Mouse (Mus musculus) intestine, embryonic 15.5 days (tissue): ENCODE measurements around the gene Serinc4. TPM values are rescaled to one million over a fixed set of nuclear protein-coding genes. Genes with fewer than 3 reads are reported as not detected.

Source experiments
- ATAC-seq: fragments of 200-750 bp; cut with Nextera tagmentation; 2 replicates; pipeline ENCODE4 v1.8.0; 2017; ENCODE audit warnings: moderate TSS enrichment, moderate library complexity
- H3K27ac ChIP-seq: fragments of 300-500 bp; sonication (generic); 2 replicates; pipeline ENCODE4 v1.5.1; 2015; ENCODE audit warnings: mild to moderate bottlenecking, inconsistent platforms
- H3K27me3 ChIP-seq: fragments of 300-500 bp; sonication (generic); replicated peaks from 2 replicates; pipeline ENCODE4 v1.6.1; 2015; ENCODE audit warnings: inconsistent platforms
- H3K36me3 ChIP-seq: fragments of 300-500 bp; sonication (generic); 2 replicates; pipeline ENCODE4 v1.6.1; 2015; ENCODE audit warnings: inconsistent platforms
- H3K4me1 ChIP-seq: fragments of 300-500 bp; sonication (generic); replicated peaks from 2 replicates; pipeline ENCODE4 v1.6.1; 2015; ENCODE audit warnings: inconsistent platforms
- H3K4me2 ChIP-seq: fragments of 300-500 bp; sonication (generic); replicated peaks from 2 replicates; pipeline ENCODE4 v1.6.1; 2015; ENCODE audit warnings: mild to moderate bottlenecking, inconsistent platforms
- H3K4me3 ChIP-seq: fragments of 300-500 bp; sonication (generic); replicated peaks from 2 replicates; pipeline ENCODE4 v1.5.1; 2015; ENCODE audit warnings: inconsistent platforms
- H3K9ac ChIP-seq: fragments of 300-500 bp; sonication (generic); 2 replicates; pipeline ENCODE4 v1.6.1; 2015; ENCODE audit warnings: inconsistent platforms
- H3K9me3 ChIP-seq: fragments of 300-500 bp; sonication (generic); 2 replicates; pipeline ENCODE4 v1.6.1; 2016; ENCODE audit warnings: inconsistent platforms
- WGBS: fragments of 180-500 bp; shearing (Covaris S2); methylation state at CpG from one replicate; pipeline ENCODE4 v1.1.7; 2015; 5-methylcytosine and 5-hydroxymethylcytosine counted together
- polyA plus RNA-seq: library from polyadenylated mRNA; unstranded; fragments of >200 nt; fragmentation: Nextera tagmentation; extraction: Ambion mirVana; gene quantifications from 2 replicates; pipeline ENCODE4 v1.2.1, GENCODE M21; 2015

The Serinc4 gene
- polyA plus RNA-seq, 1 experiment from 2014 or later, result 0.30 TPM

GRCm38 (mm10) chr2:121460071-121460470, 3.5 kb upstream of the Serinc4 start:
- H3K4me2 ChIP-seq, result no peak overlapping the region
- ATAC-seq, result no peak
- H3K27me3 ChIP-seq, result no peaks in the 10 kb centered on the region
- no peaks in the 10 kb centered on the region for H3K9me3 ChIP-seq
- no peak overlapping the region for H3K27ac ChIP-seq
- H3K36me3 ChIP-seq, result no peaks in the 10 kb centered on the region
- no peak overlapping the region for H3K4me3 ChIP-seq
- no peak overlapping the region for H3K9ac ChIP-seq
- 0 out of 2 replicates have a peak, but pooled peaks cover 7% of the 10 kb centered on the region for H3K4me1 ChIP-seq
- WGBS, result 55% methylated on average over 2 of the region's 2 CpGs

- Histone ChIP-seq H3K4me1 (peaks cover 14% of the 10 kb centered on the region; the same call in 1 of the 2 replicates), H3K9me3 (no peaks in the 10 kb centered on the region), H3K36me3 (peaks cover 9% of the 10 kb centered on the region), H3K27me3 (no peaks in the 10 kb centered on the region), H3K4me3 (no peak overlapping the region), H3K27ac (no peak overlapping the region), H3K9ac (no peak overlapping the region), H3K4me2 (no peak overlapping the region)
- 78% methylated on average over 5 of the region's 5 CpGs for WGBS
- ATAC-seq, result no peak
These were observed 1.0 kb downstream of the Serinc4 start for GRCm38 (mm10) chr2:121455534-121455933.

- no peak overlapping the region for H3K9ac ChIP-seq
- WGBS, result 78% methylated on average over 6 of the region's 6 CpGs
These were observed 2.7 kb downstream of the Serinc4 start for GRCm38 (mm10) chr2:121453917-121454316.

GRCm38 (mm10) chr2:121452990-121453389, 3.6 kb downstream of the Serinc4 start, which contains the start of gene Hypk:
TSS of gene Hypk (plus strand) at chr2:121453290.
- no peak for ATAC-seq
- no peak within 1 kb of the TSS for H3K9ac ChIP-seq
- WGBS, result 60% methylated on average over 4 of the region's 4 CpGs

More at GRCm38 (mm10) chr2:121453917-121454316, 2.7 kb downstream of the Serinc4 start:
- Histone ChIP-seq H3K4me2 (no peak overlapping the region), H3K36me3 (peaks cover 9% of the 10 kb centered on the region), H3K27me3 (no peaks in the 10 kb centered on the region), H3K9me3 (no peaks in the 10 kb centered on the region), H3K4me3 (no peak overlapping the region), H3K4me1 (peaks cover 14% of the 10 kb centered on the region; the same call in 1 of the 2 replicates), H3K27ac (no peak overlapping the region)
- ATAC-seq, result no peak

GRCm38 (mm10) chr2:121452361-121452760, 4.2 kb downstream of the Serinc4 start:
- no peaks in the 10 kb centered on the region for H3K27me3 ChIP-seq
- H3K36me3 ChIP-seq, result peaks cover 9% of the 10 kb centered on the region
- H3K4me1 ChIP-seq, result peaks cover 12% of the 10 kb centered on the region; the same call in 1 of the 2 replicates
- no peak for ATAC-seq
- H3K27ac ChIP-seq, result no peak overlapping the region
- H3K4me3 ChIP-seq, result no peak overlapping the region
- H3K9ac ChIP-seq, result no peak overlapping the region
- no peak overlapping the region for H3K4me2 ChIP-seq
- WGBS, result 75% methylated on average over 4 of the region's 4 CpGs
- no peaks in the 10 kb centered on the region for H3K9me3 ChIP-seq

More at GRCm38 (mm10) chr2:121452990-121453389, 3.6 kb downstream of the Serinc4 start, which contains the start of gene Hypk:
- H3K27me3 ChIP-seq, result no peaks in the 10 kb centered on the region
- H3K27ac ChIP-seq, result no peak within 1 kb of the TSS
- H3K4me3 ChIP-seq, result no peak within 1 kb of the TSS
- peaks cover 12% of the 10 kb centered on the region; the same call in 1 of the 2 replicates for H3K4me1 ChIP-seq
- peaks cover 9% of the 10 kb centered on the region for H3K36me3 ChIP-seq
- no peaks in the 10 kb centered on the region for H3K9me3 ChIP-seq
- no peak within 1 kb of the TSS for H3K4me2 ChIP-seq

GRCm38 (mm10) chr2:121450093-121450492, 6.5 kb downstream of the Serinc4 start:
- peaks cover 9% of the 10 kb centered on the region for H3K36me3 ChIP-seq
- ATAC-seq, result no peak
- peaks cover 12% of the 10 kb centered on the region; the same call in 1 of the 2 replicates for H3K4me1 ChIP-seq
- H3K9ac ChIP-seq, result peak overlapping the region; percentile 99
- WGBS, result 0% methylated on average over 7 of the region's 7 CpGs
- peak overlapping the region; percentile 86 for H3K4me2 ChIP-seq
- H3K9me3 ChIP-seq, result no peaks in the 10 kb centered on the region
- H3K27me3 ChIP-seq, result no peaks in the 10 kb centered on the region
- H3K4me3 ChIP-seq, result peak overlapping the region; percentile 100
- H3K27ac ChIP-seq, result peak overlapping the region; percentile 98

GRCm38 (mm10) chr2:121449545-121450011, 7.0 kb downstream of the Serinc4 start:
- Histone ChIP-seq H3K36me3 (peaks cover 9% of the 10 kb centered on the region), H3K4me1 (peaks cover 12% of the 10 kb centered on the region; the same call in 1 of the 2 replicates), H3K27me3 (no peaks in the 10 kb centered on the region), H3K4me3 (peak overlapping the region; percentile 100), H3K4me2 (peak overlapping the region; percentile 86), H3K9me3 (no peaks in the 10 kb centered on the region), H3K9ac (peak overlapping the region; percentile 99), H3K27ac (peak overlapping the region; percentile 98)
- WGBS, result under 1% methylated on average over 54 of the region's 54 CpGs
- ATAC-seq, result peak; percentile 42

- peak; percentile 98 for ATAC-seq
- WGBS, result under 1% methylated on average over 64 of the region's 74 CpGs
- H3K36me3 ChIP-seq, result peaks cover 9% of the 10 kb centered on the region
- no peaks in the 10 kb centered on the region for H3K27me3 ChIP-seq
- H3K9me3 ChIP-seq, result no peaks in the 10 kb centered on the region
- H3K4me2 ChIP-seq, result peak within 1 kb of the TSS; percentile 86
- H3K27ac ChIP-seq, result peak within 1 kb of the TSS; percentile 98
- H3K4me3 ChIP-seq, result peak within 1 kb of the TSS; percentile 100
- peaks cover 12% of the 10 kb centered on the region; the same call in 1 of the 2 replicates for H3K4me1 ChIP-seq
- H3K9ac ChIP-seq, result peak within 1 kb of the TSS; percentile 99
These were observed 7.6 kb downstream of the Serinc4 start, which contains the start of gene Serf2 for GRCm38 (mm10) chr2:121448739-121449535. TSS of gene Serf2 (plus strand) at chr2:121449195.

GRCm38 (mm10) chr2:121448136-121448535, 8.4 kb downstream of the Serinc4 start:
- no peak for ATAC-seq
- H3K9me3 ChIP-seq, result no peaks in the 10 kb centered on the region
- H3K27me3 ChIP-seq, result no peaks in the 10 kb centered on the region
- WGBS, result 12% methylated on average over 9 of the region's 9 CpGs
- H3K4me1 ChIP-seq, result peaks cover 12% of the 10 kb centered on the region; the same call in 1 of the 2 replicates
- H3K27ac ChIP-seq, result peak overlapping the region; percentile 95
- peak overlapping the region; percentile 64 for H3K9ac ChIP-seq
- peak overlapping the region; percentile 100 for H3K4me3 ChIP-seq
- H3K36me3 ChIP-seq, result peaks cover 4% of the 10 kb centered on the region
- H3K4me2 ChIP-seq, result peak overlapping the region; percentile 86

- Histone ChIP-seq H3K9ac (no peak overlapping the region), H3K4me2 (no peak overlapping the region), H3K27ac (no peak overlapping the region), H3K27me3 (no peaks in the 10 kb centered on the region), H3K4me1 (peaks cover 16% of the 10 kb centered on the region; the same call in 1 of the 2 replicates), H3K36me3 (no peaks in the 10 kb centered on the region; the same call in 1 of the 2 replicates), H3K9me3 (no peaks in the 10 kb centered on the region), H3K4me3 (no peak overlapping the region)
- no peak for ATAC-seq
- WGBS, result 78% methylated on average over 3 of the region's 3 CpGs
These were observed 9.6 kb downstream of the Serinc4 start for GRCm38 (mm10) chr2:121447006-121447405.

- Histone ChIP-seq H3K4me3 (no peak overlapping the region), H3K36me3 (no peaks in the 10 kb centered on the region; the same call in 1 of the 2 replicates), H3K4me1 (peaks cover 20% of the 10 kb centered on the region; the same call in 1 of the 2 replicates), H3K4me2 (no peak overlapping the region), H3K9me3 (no peaks in the 10 kb centered on the region), H3K27me3 (no peaks in the 10 kb centered on the region), H3K9ac (no peak overlapping the region), H3K27ac (no peak overlapping the region)
- no peak for ATAC-seq
- 91% methylated on average over 4 of the region's 4 CpGs for WGBS
These were observed 10.1 kb downstream of the Serinc4 start for GRCm38 (mm10) chr2:121446506-121446905.

- ATAC-seq, result no peak
- H3K9me3 ChIP-seq, result no peaks in the 10 kb centered on the region
- H3K4me2 ChIP-seq, result no peak overlapping the region
- no peak overlapping the region for H3K9ac ChIP-seq
- no peaks in the 10 kb centered on the region for H3K36me3 ChIP-seq
- 86% methylated on average over 3 of the region's 3 CpGs for WGBS
- H3K4me3 ChIP-seq, result no peak overlapping the region
- 0 out of 2 replicates have a peak, but pooled peaks cover 3% of the 10 kb centered on the region for H3K27me3 ChIP-seq
- no peak overlapping the region for H3K27ac ChIP-seq
- peaks cover 17% of the 10 kb centered on the region; the same call in 1 of the 2 replicates for H3K4me1 ChIP-seq
These were observed 11.5 kb downstream of the Serinc4 start for GRCm38 (mm10) chr2:121445117-121445516.
